Mouse (Mus musculus) thymus, adult 2 months (tissue): ENCODE results near the gene Hoxc11.

Source experiments
- CTCF ChIP-seq: fragments of 200-500 bp; IDR thresholded peaks from 2 replicates; pipeline ENCODE4 v1.5.1; 2012; ENCODE audit warnings: mild to moderate bottlenecking, control low read depth, low read length, moderate library complexity, borderline replicate concordance; ENCODE audit not compliant: control insufficient read depth, poor library complexity, insufficient read depth; ENCODE audit errors: extremely low read depth
- POLR2A ChIP-seq: fragments of 200-500 bp; IDR thresholded peaks from 2 replicates; pipeline ENCODE4 v1.6.1; 2012; ENCODE audit warnings: mild to moderate bottlenecking, low read length, control low read depth, moderate library complexity; ENCODE audit not compliant: control insufficient read depth, poor library complexity, insufficient read depth; ENCODE audit errors: extremely low read depth

- TF ChIP-seq CTCF, result no peak
- TF ChIP-seq POLR2A, result no peak
Measured at GRCm38 (mm10) chr15:102998608-102999182, 44.5 kb downstream of the Hoxc11 start.
